Mouse (Mus musculus): ENCODE results near the gene Hnrnpdl. TPM values are rescaled to one million over a fixed set of nuclear protein-coding genes. Genes with fewer than 3 reads are reported as not detected.

Hnrnpdl gene
- 358 to 381 TPM (median 371 TPM) in 4 replicates for total RNA-seq (2023; ENCODE audit: inconsistent age)

GRCm38 (mm10) chr5:100039602-100040142 is at the start of gene Hnrnpdl, which contains the start of gene Enoph1:
Hnrnpdl (minus strand) TSS chr5:100039664.
Enoph1 (plus strand) TSS chr5:100039985.

Other genes with a start within 250 kb of the Hnrnpdl start
- gene Vamp9, start 133.4 kb downstream of the Hnrnpdl start, total RNA-seq (2023; ENCODE audit: inconsistent age), result not detected in 4 replicates
- gene Hnrnpd, start 60.7 kb downstream of the Hnrnpdl start, total RNA-seq (2023; ENCODE audit: inconsistent age), result 298 to 319 TPM (median 310 TPM) in 4 replicates
- 1.9 to 3.1 TPM (median 2.6 TPM) in 3 of 4 replicates, not detected in the other for gene 4930524J08Rik, start 60.6 kb downstream of the Hnrnpdl start, total RNA-seq (2023; ENCODE audit: inconsistent age)
- 18.6 to 22.8 TPM (median 21.2 TPM) in 4 replicates for gene Enoph1, start 321 bp upstream of the Hnrnpdl start, total RNA-seq (2023; ENCODE audit: inconsistent age)
- not detected in 4 replicates for gene Tmem150c, start 120.1 kb upstream of the Hnrnpdl start, total RNA-seq (2023; ENCODE audit: inconsistent age)